Mouse (Mus musculus) gastrocnemius, postnatal 14 days (tissue): ENCODE results near the gene Rnd3. TPM values are rescaled to one million over a fixed set of nuclear protein-coding genes. Genes with fewer than 3 reads are reported as not detected.

Source experiments
- DNase-seq: peaks from one replicate; pipeline ENCODE4 v3.0.0; 2021; ENCODE audit warnings: mixed read lengths
- intact Hi-C: fragments of 180-260 bp; cut with DNase I; formaldehyde crosslinking; loops from one replicate; pipeline ENCODE4 v1.15.1; 2025; ENCODE audit warnings: low total_unique reads
- long read RNA-seq, 2 experiments: library from polyadenylated mRNA; stranded (forward); transcript quantifications; one replicate each; pipeline ENCODE4 v2.0.0; 2021
- total RNA-seq, 2 experiments: library from RNA; stranded (reverse); gene quantifications; 2 replicates each; pipeline ENCODE4 v1.2.3; 2021

The Rnd3 gene
- total RNA-seq = 10 to 100 TPM in 1 of 2 experiments, 1 to 10 TPM in 1; 9.9 to 14.0 TPM
- long read RNA-seq, experiment 1, transcript Rnd3-201 (5 exons, 2,828 nt) = major isoform, 7 of 9 reads
- long read RNA-seq, experiment 1, partial matches to known transcripts = 0 of 9 reads
- long read RNA-seq, experiment 1, other reads (novel, unspliced or antisense) = 2 of 9 reads
- long read RNA-seq, experiment 2, transcript Rnd3-201 (5 exons, 2,828 nt) = major isoform, 22 of 22 reads
- long read RNA-seq, experiment 2, partial matches to known transcripts = 0 of 22 reads
- long read RNA-seq, experiment 2, other reads (novel, unspliced or antisense) = 0 of 22 reads

DNA sequence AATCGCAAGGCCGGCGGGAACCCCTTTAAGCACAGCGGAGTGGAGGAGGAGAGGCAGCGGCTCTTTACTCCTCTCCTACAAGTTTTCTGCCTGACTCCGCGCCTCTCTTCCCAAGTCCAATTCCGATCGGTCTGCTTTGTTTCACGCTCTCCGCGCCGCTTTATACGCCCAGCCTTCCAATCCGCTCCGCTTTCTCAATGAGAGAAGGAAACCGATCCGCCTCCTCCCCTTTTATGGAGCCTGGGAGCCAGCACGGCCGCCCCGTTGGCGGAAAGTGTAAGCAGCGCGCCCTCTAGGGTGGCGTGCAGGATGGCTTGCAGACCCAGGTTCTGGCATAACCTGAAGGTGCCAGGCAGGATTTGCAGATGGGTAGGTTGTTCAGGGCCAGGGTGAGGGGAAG, at the start of gene Rnd3:
Rnd3 (minus strand) TSS at position 137 of the 400 bp plus-strand sequence.
- DNase-seq = peak; percentile 96
- intact Hi-C loops = no loop called here

DNA sequence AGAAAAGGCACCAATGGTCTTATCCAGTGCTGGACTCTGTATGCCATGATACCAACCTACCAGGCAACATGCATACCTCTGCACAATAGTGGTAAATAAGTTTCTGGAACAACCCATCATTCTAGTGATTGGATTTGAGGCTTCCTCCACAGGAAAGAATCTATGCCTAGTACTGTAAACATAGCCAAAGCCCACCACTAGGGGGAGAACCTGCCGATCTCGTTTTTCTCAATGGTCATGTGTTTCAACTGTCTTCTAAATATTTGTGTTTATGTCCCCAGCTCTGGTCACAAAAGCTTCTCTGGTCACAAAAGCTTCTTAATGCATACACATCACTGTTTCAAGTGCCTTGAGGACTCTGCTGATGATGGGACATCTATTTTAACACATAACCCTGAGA, 43.4 kb upstream of the Rnd3 start:
- DNase-seq = no peak

DNA sequence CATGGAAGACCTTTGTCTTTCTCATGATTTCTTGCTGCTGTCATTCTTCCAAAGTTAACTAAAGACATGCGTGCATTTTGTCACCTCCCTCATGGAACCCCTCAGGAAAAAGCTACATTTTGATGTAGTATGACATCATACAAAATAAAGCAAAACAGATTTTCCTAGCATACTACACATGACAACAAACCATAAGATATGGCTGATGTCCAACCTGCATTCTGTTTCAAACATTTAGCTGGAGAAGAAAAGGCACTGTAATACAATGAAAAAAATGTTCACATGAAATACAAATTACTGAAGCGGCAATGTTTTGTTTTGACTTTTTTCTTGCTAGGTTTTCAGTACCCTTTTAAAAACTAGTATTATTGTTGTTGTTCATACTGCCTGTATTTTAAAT, 36.9 kb upstream of the Rnd3 start:
- no peak for DNase-seq
- intact Hi-C loops = no loop called here

More for the DNA sequence above, 43.4 kb upstream of the Rnd3 start:
- intact Hi-C loops = no loop called here

DNA sequence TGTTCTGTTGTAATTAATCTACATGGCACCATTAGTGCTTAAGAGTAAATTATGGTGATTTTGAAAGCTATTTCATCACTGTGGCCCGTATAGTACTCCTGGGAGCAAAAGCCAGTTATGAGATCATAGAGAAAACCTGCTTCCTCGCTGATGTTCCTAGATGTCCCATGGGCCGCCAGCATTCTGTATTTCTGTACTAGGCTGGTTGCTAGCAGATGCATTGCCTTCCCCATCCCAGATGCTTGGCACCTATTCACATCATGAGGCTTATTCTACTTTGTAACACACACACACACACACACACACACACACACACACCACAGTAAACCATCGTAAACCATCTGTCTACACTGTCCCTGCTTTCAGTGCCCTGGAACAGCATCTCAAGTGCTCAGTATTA, 34.1 kb upstream of the Rnd3 start:
- intact Hi-C loops = no loop called here
- DNase-seq = peak; percentile 4

DNA sequence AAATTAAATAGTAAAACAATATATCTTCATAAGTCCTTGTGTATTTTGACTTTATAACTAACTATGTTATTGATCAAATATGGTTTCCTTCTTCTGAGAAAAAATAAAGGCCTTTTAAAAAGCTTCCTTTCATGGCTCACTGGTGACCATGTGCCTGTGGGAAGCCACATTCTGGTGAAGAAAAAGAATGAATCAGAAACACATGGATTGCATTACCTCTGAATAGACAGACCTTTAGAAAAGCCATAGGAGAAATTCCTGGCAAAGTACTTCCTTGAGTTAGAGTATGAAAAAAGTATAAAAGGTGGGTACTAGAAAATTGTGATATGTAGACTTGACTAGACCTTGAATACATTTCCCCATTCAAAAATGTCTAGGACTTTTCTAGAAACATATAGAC, 32.5 kb upstream of the Rnd3 start:
- no peak for DNase-seq
- intact Hi-C loops = no loop called here

DNA sequence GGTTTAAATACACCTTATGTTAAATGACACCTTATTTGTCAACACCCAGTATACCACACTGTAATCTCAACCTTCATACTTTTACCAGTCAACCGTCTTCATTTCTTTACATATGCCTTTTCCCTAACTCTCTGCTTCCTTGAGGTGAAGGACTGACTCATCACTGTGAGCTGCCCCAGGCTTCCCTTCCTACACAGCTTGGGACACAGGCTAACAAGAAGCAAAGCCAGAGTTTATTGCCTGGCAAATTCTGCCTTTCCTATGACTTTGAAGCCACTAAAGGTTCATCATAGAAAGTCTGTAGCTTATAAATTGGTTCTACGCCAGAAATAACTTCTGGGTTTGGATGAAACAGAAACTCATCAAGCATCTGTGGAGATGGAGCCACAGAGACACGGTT, 30.2 kb upstream of the Rnd3 start:
- intact Hi-C loops = no loop called here
- no peak for DNase-seq

DNA sequence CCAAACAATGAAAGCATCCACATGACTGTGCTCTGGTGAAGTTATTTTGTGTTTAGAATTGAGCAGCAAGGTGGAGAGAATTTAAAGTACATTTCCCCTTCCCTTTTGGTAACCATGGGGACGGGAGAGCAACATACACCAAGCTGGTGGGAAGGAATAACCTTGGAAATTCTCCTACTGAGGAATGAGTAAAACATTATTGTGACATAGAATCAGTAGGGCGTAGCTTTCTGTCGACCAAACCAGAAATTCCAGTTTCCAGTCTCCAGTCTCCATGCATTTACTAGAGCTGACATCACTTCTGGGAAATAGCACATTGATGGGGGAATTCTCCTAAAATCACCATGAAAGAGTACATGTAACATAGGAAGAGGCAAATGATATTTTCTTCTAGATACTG, 28.7 kb upstream of the Rnd3 start:
- no peak for DNase-seq
- intact Hi-C loops = no loop called here

DNA sequence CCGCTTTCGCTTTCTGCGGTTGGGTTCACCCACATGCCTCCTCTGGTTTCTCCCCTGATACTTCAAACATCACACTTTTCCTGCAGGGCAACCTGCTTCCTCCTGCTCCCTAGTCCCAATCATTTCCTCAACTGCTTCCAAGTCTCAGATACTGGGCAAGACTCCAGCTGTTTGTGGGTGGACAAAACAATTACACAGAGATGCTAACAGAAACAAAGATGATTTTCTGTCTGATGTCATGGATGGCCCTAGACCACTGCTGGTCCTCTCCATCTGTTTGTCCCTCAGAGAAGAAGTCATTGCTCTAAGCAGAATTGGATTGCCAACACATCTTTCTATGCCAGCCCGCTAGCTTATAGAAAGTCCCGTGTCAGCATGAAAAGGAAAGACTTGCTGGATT, 26.4 kb upstream of the Rnd3 start:
- intact Hi-C loops = no loop called here

DNA sequence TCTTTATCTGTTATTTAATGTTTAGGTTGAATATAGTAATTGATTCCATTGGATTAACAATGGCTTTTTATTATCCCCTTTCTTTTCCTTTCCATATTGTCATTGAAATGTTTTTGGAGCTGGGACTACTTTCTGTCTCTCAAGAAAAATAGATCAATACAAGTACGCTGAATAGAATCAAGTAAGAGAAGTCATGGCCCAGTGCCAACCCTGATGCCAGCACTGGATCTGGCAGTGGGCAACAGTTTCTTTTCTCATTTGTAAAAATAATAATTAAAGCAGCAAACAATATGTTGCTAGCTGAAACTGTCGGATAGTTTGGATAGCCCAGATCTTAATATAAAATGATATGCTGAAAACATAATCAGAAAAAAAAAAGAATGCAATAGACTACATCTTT, 12.2 kb upstream of the Rnd3 start:
- no peak for DNase-seq
- intact Hi-C loops = no loop called here

More for the DNA sequence above, 26.4 kb upstream of the Rnd3 start:
- DNase-seq = no peak

DNA sequence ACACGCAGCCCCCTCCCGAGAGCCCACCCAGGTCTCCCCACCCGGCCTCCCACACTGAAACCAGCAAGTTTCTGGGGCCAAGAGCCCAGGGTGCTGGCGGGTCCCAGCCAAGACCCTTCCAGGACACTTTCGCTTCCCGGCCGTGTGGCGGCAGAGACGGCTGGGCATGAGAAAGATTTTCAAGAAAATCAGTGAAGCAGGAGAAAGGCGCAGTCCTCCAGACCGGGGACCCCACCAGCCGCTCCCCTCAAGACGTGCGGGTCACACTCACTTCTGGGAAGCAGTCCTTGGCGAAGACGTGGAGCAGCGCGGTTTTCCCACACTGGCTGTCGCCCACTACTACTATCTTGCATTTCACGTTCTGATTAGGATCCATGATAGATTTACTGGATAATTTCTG, 457 bp downstream of the Rnd3 start:
- intact Hi-C loops = no loop called here
- DNase-seq = peak; percentile 32

DNA sequence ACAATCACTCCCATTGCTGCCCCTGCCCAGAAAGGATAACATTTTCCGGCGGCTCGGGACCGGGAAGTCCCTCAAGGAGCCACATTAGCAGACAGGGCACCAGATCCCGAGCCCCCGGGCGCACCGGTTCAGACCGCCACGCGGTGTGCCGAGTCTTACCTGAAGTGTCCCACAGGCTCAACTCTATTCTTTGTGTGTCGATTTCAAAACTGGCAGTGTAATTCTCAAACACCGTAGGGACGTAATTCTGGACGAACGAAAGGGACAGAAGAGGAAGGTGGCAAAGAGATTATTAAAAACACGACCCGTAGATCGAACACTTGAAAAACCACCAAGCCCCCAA, 875 bp downstream of the Rnd3 start:
- no peak for DNase-seq
- intact Hi-C loops = no loop called here

DNA sequence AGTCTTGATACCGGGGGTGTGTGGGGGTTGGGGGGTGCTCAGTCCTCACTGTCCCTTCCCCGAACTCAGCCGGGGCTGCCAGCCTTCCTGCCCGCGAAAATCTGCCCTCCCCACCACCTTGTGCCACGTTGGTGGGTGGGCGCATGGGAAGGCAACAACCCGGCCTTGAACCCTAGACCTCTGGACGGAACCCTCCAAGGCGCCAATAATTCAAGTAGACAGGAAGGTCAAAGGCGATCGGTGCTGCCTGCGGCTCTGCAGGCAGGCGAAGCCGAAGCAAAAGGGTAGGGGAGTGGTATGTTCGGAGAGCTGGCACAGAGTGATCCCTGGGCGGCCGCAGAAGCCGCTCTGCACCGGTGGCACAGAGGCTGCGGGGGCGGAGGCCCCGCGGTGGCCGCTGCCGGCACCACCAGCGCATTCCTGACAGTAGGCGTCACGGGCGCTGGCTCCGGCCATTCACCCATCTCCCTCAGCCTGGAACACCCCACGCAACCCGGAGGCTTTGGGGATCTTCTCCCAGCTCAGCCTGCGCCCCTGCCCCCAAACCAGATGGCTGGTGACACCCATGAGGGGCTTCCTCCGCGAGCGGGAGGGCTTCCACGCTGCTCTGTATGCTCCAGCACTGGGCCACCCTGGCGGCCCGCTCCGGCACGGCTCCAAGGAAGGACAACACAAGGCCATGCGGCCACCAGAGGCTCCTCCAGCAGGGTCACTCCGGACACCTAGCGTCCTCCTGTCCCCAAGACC, 1.4 kb downstream of the Rnd3 start:
- peak; percentile 82 for DNase-seq
- intact Hi-C loops = no loop called here

DNA sequence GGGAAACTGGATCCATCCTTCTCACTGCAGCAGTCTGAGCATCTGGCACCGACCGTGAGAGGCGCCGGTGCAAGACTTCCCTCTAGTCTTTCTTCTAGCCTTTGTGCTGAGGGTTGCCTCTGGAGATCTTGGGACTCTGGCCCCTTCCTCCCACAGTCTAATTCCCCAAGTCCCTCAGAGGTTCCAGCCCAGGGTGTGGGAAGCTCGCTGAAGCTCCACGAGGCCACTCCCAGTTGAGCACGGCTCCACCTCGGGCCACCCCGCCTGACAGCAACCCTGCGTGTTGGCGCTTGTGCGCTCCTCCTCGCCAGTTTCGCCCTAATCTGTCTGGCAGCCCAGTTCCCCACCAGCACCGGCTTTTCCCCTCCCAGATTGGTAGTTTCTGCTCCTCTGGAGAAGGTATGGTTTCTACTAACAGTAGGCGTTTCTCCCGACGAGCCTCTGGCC, 2.0 kb downstream of the Rnd3 start:
- peak; percentile 87 for DNase-seq
- intact Hi-C loops = no loop called here

DNA sequence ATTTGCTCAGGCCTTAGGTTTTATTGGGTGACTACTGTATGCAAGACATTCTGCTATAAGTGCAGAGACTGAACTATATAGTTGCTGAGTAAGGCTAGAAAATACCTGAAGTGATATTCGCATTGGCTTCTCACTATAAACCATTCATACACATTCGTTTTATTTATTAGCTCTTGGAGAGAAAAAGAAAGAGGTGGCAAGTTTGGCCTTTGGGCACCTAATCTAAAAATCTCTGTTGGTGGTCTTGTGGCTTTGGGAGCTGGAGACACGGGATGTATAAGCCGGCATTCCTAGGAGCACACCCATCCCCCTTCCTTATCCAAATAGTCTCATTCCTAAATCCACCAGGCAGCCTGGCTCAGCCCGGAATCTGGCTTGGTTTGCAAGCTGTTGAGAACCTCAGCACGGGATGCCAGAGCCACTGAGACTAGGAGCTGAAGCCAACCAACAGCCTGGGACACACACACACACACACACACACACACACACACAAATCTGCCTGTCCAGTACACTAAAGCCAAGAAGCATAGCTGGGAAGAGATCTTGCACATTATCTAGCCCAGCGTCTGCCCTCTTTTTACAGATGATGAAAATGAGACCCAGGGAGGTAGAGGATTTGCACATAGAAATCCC, 3.0 kb downstream of the Rnd3 start:
- DNase-seq = peak; percentile 63
- intact Hi-C loops = no loop called here

DNA sequence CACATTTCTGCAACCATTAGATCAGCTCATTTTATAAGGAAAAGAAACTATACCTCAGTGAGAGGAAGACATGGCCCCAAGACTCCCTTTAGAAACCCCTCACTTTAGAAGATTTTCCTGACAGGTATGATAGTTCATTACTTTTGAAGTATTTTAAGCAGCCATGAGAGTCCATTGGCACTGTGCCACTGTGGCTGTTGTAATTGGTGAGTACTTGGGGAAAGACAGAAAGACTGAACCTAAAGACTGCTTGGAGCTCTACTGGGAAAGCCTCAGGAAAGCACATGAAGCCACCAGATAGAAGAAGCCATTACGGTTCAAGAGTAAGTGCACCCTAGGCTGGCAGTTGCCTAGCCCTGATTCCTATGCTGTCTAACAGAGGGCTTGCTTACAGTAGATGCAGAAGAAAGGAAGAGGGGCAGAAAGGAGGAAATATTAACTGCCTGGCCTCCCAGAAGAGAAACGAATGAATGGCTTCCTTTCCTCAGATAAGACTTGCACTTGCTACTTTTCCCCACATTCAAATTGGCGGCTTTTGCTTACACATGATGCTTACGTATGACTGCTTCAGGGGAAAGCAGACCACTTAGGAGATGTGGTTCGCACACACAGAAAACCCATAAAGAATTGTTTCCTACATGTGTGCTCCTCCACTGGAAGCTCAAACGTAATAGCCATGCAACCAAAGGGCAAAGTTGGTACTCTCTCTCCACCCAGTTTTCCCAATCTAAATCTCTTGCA, 4.4 kb downstream of the Rnd3 start:
- intact Hi-C loops = no loop called here
- no peak for DNase-seq

DNA sequence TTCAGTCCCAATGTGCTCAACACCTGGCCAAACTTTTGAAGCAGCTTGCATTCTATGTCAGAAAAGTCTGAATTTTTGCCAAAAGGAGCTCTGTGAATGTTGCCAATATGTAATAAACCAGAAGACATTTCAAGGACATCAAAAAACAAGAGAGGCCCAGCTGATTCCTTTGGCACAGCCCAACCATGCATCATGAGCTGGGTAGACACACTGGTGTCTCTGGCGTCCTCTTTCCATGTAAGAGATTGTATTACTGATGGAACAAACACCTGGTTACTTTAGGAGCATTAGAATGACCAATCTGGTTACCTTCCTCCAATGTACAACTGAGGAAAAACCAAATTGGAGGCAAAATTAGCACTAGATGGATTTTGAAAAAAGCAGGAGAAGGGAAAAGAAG, 6.5 kb downstream of the Rnd3 start:
- no peak for DNase-seq
- intact Hi-C loops = no loop called here

DNA sequence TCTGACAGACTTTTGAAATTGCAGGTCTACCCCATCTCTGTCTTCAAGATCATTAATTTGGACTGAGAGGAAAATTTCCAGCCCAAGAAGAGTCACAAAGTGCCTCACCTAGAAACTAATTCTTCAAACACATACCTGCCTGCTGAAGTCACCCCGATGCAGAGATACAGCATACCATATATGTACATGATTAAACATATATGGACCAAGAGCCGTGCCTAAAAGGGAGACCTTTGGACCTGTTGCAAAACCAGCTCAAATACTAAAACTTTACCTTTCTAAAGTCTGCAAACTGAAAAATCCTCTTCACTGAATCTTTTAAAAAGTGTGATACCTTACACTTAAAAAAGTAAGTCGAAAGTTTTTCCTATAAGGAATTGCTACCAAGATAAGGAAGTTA, 7.6 kb downstream of the Rnd3 start:
- intact Hi-C loops = no loop called here

DNA sequence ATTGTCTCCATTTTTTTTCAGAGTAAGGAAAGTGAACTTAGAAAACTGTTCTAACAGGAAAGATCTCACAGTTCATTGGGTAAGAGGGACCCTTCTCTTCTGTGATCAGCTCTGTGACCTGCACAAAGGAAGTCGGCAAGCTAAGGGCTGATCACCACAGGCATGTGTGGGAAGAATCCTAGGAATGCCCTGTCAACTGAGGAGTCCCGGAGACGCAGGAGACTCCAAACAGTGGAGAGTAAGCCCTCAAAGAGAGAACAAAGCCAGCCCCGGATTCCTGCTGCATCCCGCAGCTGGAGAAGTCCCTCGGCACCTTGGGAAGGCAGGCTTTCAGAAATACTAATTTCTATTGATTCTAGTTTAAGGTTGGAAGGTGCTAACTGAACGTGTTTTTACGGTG, 8.4 kb downstream of the Rnd3 start:
- intact Hi-C loops = no loop called here
- peak; percentile 10 for DNase-seq

More for the DNA sequence above, 7.6 kb downstream of the Rnd3 start:
- no peak for DNase-seq

DNA sequence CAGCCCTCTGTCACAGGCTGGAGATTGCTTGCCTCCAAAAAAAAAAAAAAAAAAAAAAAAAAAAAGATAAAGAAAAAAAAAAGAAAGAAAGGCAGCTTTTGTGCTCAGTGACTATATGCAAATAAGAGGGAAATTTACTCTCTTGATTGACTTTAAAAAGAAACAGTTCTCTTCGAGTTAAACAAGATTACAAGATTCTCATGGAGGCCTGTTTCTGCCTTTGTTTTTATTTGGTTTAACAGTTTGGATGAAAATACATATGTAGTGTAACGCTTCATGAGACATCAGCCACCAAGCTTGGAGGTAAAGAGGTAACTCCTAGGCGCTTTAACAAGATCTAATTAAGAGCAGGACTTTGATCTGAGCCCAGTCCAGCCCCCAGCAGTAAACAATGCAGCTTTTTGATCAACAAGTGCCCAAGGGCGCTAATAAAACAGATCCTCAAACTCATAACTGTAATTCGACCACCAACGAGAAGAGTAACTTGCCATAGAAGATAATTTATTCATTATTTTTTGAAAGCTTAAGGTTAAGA, 8.9 kb downstream of the Rnd3 start:
- intact Hi-C loops = no loop called here

More for the DNA sequence above, 8.9 kb downstream of the Rnd3 start:
- DNase-seq = no peak
